Mouse (Mus musculus) right cerebral cortex, postnatal 14 days (tissue): Measurements from ENCODE around the gene Treh.
"Not testable (repeated sequence)": the region's sequence is repeated elsewhere in the genome, so short reads cannot be mapped to it uniquely, and the experiment has no call there.

ENCODE experiments used
- DNase-seq: peaks from one replicate; pipeline ENCODE4 v3.0.0; 2022

Gene Treh

DNA sequence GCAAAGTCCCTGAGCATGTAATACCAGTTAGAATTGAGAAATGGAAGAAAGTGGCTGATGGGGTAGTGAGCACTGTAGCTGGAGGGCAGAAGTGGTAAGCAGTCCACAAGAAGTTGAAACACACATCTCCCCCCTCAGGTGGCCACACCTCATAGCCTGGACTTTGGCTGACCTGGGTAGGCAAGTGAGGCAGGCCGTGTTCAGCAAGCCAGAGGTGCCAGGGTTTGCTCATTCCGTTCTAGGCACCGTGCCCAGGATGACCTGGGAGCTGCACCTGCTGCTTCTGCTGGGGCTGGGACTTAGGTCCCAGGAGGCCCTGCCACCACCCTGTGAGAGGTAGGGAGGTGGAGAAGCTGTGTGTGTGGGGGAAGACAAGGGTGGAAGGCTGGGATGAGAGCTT, at the start of gene Treh:
Gene Treh (plus strand): TSS at position 229 of the 400 bp plus-strand sequence.
- no peak for DNase-seq

DNA sequence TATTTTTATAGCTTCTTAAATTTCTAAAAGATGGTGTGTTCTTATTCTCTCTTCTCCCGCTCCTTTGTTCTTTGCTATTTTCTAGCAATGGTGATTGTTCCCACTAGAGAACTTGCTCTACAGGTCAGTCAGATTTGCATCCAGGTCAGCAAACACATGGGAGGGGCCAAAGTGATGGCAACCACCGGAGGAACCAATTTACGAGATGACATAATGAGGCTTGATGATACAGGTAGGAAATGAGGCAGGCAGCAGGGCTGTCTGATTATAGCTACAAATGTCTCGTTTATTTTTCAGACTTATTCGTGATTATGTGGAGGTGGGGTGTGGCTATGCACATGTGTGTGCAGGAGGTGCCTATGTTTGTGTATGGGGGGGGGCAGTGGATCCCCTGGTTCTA, 48.6 kb upstream of the Treh start:
- DNase-seq = no peak

DNA sequence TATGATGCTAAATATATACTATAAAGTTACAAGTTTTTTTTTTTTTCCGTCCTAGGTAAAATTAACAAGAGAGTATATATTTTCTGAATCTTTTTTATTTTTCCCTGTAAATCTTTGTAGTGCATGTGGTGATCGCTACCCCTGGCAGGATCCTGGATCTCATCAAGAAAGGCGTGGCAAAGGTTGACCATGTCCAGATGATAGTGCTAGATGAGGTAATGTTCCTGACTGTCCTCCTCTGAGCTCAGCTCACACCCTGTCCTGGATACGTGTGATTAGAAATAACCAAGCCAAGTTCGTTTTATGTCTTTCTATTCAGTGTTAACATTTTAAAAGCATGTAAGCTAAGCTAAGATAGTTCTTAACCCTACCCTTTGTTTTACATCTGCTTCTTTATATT, 46.8 kb upstream of the Treh start:
- DNase-seq = no peak

DNA sequence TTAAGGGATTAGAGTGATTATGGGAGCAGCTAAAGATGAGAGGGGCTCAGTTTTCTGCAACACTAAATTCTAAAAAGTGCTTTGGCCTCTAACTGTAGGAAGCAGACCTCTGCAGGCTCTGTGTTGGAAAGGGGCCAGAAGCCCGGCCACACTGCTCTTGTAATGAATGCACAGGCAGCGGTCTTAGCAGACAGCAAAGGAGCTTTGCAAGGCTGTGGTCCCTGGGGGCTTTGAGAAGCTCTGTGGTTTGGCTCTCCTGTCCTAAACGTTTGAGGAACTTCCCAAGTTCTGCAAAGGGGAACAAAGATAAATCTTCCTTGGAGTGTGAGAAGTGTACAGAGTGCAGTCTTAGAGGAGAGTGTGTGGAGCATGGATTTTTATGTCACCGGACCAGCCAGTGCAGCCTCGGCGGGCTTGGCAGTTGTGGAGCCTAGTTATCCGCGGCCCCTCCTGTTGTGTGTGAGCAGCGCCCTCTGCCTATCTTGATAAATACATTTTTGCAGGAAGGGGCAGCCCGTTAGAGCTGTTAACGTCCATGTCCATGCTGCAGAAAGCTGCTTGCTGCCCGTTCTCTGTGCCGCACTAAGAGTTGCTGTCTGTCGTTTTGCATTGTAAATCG, 35.4 kb upstream of the Treh start:
- DNase-seq = no peak

DNA sequence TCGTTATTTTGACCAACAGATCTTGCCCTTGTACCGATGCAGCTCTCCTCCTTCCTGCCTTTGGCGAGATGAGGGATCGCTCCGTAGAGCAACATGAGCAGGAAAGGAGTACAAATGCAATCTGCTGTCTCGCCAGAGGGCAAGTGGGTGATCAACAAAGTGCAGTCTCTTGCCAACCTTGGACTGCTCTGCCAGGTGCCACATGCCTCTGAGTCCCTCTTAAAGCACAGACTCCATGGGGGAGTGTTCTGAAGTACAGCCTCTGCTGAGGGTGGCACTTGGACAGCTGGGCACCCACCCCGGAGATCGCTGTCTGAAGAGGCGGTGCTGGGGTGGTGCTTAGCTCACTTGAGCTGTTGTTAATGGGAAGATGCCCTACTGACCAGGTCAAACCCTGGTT, 34.3 kb upstream of the Treh start:
- not testable (repeated sequence) for DNase-seq

DNA sequence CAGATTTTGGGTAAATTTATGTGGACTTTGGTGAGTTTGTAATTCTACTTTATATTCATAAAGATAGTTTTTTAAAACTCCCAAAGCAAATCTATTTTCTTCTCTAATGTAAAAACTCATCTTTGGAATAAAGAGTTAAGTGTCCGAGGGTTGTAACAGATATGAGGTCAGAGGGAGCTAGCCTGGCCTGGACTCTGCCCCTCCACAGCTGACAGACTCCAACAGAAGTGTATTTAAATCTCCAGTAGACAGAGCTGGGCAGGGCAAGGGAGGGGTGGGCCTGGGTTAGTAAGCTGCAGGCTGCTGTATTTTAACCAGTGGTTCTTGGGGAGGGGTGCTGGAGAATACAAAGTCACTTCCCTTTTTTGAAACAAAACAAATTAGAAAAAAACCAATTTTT, 33.0 kb upstream of the Treh start:
- not testable (repeated sequence) for DNase-seq

DNA sequence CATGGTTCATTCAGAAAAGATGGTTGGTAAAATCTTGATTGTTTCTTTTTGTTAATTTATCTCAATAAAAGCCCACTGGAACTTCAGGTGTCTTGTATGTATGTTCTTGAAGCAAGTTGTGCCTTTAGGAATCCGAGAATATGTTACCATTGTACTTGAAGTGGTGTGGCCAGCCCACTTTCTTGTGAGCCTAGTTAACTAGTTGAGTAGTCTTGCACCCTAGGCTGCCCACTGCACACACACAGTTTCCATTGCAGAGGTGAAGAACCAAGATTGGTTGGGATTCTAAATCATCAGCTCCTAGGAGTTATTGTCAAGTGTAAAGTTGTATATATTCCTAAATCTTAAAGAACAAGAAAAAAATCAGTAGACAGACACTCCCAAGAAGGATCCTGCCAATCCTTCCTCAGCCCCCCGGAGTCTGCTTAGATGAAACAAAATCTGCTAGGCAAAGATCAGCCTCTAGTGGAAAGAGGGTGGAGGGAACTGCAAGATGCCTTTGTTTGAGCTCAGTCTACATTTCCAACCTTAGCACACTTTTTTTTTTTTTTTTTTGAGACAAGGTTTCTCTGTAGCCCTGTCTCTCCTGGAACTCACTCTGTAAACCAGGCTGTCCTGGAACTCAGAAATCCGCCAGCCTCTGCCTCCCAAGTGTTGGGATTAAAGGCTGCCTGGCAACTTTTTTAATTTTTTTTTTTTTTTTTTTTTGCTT, 32.2 kb upstream of the Treh start:
- no peak for DNase-seq

DNA sequence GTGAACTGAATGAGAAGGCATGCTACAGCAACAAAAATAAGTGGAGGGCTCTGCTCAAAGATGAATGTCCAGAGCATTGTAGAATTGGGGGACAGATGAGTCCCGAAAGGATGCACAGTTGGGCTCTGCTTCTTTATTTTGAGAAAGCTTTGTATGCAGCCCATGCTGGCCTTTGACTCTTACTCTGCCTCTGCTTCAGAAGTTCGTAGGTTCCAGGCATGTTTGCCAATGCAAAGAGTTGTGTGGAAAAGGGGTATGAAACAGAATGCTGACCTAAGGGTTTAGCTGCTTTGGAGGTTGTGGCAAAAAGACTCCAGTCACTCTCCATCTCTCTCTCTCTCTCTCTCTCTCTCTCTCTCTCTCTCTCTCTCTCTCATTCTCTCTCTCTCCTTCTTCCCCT, 31.4 kb upstream of the Treh start:
- no peak for DNase-seq

DNA sequence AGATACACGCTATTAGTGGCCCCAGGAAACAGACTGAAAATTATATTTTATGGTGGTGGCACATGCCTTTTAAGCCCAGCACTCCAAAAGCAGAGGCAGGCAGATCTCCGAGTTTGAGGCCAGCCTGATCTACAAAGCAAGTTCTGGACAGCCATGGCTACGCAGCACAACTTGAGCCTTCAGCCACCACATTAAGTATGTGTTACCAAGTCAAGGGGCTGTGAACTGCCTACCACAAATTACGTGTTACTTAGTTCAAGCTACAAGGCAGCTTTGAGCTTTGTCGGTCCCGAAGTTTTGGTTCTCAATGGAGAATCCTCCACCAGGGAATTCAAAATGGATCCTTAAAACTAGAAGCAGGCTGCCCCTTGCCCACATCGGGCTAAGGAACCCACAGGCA, 29.9 kb upstream of the Treh start:
- no peak for DNase-seq

DNA sequence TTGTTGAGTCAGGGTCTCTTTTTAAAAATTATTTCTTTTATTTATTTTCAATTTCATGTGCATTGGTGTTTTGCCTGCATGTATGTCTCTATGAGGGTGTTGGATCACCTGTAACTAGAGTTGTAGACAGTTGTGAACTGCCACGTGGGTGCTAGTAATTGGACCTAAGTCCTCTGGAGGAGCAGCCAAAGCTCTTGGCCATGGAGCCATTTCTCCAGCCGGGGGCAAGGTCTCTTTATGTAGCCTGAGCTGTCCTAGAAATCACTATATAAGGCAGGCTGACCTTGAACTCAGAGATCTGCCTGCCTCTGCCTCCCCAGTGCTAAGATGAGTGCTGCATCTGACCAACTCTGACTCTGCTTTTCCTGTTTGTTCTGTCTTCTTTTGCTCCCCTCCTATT, 28.8 kb upstream of the Treh start:
- no peak for DNase-seq

DNA sequence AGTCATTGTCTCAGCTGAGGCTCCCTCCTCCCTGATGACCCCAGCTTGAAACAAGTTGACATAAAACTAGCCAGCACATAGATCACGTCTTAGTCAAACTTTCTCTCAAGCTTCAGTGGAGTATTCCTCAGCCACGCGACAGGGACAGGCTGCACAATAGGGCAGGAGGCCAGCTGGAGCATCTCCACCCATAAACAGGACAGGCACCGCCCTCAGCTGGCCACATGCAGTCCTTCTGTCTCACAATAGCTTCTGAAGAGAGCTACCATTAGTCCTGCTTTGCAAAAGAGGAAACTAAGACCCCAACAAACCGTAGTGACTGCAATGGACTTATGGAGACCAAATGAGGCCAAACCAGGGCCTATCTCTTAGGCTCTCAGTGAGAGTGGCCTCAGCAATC, 27.6 kb upstream of the Treh start:
- DNase-seq = no peak

DNA sequence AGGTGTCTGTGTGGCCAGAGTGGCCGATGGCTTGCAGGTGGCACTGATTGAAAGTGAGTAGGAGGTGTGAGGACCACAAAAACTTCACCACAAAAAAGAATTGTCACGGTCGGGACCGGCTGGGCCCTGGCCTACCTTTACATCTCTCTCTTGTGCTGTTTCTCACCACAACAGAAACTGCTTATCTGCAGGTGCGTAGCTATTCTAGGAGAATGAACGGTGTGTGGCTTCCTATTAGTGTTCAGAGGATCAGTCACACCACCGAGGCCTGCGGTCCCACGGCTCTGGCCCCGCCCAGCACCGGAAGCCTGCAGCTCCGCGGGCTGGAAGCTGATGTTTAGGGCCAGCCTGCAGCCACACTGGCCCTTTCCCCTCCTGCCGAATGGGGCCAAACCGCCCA, 27.1 kb upstream of the Treh start:
- no peak for DNase-seq

DNA sequence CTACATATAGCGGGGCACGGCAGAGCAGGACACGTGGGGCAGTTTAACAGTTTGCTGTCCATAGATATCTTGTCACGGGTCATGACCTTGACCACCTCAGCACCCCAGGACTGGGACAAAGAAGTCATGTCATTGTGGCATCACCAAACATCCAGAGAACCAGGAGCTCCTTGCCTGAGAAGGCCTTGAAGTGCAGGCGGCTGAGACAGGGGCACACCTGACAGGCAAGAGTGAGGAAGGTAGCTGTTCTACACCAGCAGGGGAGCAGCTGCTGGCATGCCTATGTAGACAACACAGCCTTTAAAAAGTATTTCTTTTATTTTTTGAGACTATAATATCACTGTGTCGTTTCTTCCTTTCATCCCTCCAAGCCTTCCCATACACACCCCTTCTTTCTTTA, 26.7 kb upstream of the Treh start:
- DNase-seq = no peak

DNA sequence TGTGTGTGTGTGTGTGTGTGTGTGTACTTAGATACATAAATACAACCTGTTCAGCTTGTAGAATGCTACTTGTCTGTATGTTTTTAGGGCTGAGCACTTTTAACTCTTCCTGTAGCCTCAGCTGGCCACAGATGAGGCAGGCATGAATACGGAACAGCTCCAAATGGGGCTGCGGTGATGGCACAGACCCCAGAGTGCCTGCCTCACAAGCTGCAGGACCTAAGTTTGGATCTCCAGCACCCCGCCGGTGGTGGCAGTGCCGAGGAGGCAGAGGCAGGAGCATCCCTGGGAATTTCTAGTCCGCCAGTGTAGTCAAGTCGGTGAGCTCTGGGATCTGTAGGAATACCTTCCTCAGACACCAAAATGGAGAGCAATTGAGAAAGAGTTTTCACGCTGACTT, 26.0 kb upstream of the Treh start:
- DNase-seq = no peak

DNA sequence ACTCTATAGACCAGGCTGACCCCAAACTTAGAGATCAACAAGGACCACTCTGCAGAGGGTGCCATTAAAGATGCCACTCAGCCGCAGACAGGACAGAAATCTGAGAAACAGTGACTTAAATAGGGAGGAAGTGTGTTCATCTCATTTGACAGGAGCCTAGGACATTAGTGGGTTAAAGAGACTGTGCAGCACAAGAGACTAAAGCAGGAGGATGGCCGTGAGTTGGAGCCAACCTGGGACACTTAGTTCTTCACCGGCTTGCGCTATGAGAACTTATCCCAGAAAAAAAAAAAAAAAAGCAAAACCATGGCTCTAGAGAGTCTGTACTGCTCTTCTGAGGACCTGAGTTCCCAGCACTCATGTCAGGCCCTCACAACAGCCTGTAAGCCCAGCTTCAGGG, 25.4 kb upstream of the Treh start:
- no peak for DNase-seq

DNA sequence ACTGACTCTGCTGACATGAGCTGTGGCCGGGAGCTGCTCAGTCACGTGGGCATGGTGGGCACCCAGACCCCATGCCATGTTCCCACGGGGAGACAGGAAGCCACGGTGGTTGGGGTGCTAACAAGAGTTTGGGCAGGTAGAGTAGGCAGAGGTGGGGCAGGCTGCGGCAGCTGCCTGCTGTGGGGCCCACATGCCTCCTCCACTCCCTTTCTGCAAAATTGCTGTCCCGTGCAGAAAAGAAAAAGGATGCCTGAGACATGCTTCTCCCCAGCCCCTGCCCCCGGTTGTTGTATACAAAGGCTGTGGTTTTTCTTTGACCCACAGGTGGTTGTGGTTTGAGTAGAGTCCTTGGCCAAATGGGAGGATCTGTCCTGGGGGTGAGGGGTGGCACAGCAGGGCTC, 24.2 kb upstream of the Treh start:
- DNase-seq = no peak

DNA sequence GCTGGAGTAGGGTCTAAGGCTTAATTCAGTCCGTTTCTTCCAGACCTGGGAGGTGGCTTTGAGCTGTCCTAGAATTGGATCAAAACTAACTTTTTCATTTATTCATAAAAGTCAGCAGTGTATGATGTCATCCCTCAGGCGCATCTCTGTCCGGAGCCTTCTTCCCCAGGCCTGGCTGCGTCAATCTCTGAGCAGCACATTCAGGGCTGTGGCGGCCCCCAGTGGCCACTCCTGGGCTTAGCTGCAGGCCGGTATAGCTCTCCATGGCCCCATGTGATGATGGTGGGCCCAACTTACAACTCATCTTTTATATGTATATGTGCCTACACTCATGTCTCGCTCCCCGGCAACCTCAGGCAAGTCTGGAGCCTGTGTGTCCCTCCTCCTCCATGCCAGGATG, 21.0 kb upstream of the Treh start:
- DNase-seq = peak; percentile 77

DNA sequence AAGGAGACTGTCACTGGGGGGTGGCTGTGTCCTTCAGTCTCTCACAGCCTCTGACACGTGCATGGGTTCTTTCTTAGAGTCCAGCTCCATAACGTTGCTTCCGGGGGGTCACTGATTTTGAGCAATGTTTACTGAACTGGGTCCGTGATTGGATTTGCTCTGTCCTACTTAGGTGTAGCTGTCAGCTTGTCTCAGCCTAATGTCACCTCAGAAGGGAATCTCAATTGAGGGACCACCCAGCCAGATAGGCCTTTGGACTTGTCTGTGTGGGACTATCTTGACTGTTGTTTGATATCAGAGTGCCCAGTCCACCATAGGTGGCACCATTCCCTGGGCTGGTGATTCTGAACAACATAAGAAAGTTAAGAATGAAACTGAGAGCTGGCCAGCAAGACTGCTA, 19.1 kb upstream of the Treh start:
- no peak for DNase-seq

DNA sequence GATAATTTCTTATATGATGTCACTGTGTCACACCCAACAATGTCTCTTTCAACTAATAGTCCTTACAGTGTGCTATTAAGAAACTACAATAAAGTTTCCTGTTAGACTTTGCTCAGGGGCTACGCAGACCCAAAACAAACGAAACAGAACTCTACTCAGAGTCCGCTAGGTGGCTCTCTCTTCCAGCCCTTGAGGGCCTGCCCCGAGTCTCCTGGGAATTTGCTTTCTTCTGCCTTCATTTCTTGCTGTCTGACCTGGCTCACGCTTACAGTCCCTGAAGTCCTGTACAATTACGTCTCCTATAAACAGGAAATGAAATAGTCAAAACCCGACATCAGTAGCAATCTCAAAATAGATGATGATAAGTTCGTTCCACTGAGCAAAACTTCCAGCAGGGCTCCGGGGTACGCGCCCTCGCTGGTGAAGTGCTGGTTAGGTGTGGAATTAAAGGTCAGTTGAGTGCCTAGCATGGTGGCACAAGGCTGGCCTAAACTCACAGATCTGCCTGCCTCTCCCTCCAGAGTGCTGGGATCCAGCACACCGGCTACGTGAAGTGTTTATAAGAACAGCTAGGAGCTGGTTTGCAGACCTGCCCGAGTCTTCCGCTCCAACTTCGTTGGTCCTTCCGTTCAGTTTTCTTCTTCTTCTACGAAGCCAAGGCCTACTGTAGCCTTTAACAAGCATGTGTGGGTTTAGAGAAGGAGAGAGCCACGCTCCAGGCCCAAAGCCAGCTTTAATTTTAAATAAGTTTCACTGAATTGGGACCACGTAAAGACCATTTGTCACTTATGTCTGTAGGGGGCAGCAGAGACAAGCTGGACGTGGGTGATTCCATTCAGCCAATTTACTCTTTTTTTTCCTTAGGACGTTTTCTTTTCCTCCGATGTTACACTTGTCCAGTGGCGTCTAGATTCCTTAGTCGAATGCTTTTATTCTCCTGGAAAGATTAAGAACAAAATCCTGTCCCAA, 17.7 kb upstream of the Treh start:
- peak; percentile 49 for DNase-seq

DNA sequence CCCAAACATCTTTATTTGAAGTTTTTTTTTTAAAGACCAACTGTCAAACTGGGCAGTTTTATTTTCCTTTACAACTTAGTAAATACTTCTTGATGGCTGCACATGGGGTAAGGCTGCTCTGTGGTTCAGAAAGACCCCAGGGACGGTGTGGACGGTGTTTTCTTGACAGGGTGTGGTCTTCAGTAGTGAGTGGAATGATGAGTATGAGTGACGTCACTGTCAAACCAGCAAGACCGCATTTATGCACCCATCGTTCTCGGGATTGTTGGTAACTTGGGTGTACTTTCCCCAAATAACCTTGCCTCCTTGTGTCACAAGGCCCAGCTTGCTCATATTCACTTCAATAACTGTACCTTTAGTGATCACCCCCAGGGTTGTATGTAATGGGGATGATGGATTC, 9.3 kb upstream of the Treh start:
- no peak for DNase-seq

DNA sequence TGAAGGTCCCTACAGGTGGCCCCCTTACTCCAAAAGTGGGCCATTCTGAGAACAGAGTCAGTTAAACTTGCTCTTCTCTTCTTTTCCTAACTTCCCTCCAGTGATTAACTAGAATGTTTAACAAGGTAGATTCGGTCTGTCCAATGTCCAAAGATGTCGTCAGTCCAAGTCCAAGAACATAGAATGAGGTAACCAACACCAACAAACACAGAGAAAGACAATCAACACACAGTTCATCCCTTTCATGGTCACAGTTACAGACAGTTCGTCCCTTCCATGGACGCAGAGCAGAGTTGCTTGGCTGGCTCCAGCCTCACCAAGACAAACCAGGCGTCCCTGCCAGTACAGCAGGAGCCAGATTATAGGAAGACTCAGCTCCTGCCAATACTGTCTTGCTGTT, 1.6 kb upstream of the Treh start:
- DNase-seq = no peak

DNA sequence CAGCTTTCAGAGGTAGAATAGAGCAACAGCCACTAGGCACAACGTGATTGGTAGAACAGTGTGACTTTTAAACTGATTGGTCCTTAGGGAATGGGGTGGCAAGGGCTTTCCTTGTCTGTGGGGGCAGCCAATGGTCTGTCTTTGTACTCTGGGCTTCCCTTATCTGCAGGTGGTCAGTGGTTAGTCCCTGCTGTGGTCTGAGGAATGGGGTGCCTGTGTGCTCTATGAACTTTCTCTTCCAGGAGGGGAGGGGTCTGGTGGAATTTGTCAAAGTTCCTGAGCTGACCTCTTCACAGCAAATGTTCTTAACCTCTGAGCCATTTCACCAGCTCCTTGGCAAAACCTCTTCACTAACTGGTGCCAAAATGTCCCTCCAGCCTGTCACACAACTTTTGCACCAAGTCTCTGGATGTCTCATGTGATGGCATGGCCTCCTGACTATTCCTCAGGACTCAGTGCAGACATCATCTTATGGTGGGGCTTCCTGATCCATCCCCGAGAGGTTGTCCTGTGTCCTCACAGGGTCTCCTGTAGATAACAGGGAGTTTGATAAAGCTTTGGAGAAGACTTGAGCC, 655 bp upstream of the Treh start:
- no peak for DNase-seq

DNA sequence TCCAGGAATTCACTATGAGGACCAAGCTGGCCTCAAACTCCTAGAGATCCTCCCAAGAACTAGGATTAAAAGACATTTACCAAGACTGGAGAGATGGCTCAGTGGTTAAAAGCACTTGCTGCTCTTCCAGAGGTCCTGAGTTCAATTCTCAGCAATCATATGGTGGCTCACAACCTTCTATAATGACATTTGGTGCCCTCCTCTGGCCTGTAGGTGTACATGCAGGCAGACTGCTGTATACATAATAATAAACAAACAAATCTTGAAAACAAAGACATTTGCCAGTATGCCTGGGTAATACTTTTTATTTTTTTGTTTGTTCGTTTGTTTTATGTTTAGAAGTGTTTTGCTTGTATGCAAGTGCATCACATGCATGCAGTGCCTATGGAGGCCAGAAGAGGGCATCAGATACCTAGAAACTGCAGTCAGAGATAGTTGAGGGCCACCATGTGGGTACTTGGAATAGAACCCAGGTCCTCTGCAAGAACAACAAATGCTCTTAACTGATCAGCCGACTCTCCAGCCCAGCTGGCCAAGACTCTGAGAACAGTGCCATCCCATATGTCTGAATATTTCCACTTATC, 5.3 kb downstream of the Treh start:
- DNase-seq = no peak
